Mouse (Mus musculus): Measurements from ENCODE around the gene Cdkl2. TPM values are rescaled to one million over a fixed set of nuclear protein-coding genes. Genes with fewer than 3 reads are reported as not detected.
A peak's percentile ranks its signal among the peaks of the same experiment; 100 is the strongest.

The Cdkl2 gene
- 10 to 100 TPM; 67.0 to 67.3 TPM for total RNA-seq (2021)
- long read RNA-seq, experiment 1, full-length matches to known transcripts: 10 of 23 reads
- long read RNA-seq, experiment 1, partial matches to known transcripts: 6 of 23 reads
- long read RNA-seq, experiment 1, other reads (novel, unspliced or antisense): 7 of 23 reads
- long read RNA-seq, experiment 2, full-length matches to known transcripts: 13 of 26 reads
- long read RNA-seq, experiment 2, partial matches to known transcripts: 5 of 26 reads
- long read RNA-seq, experiment 2, other reads (novel, unspliced or antisense): 8 of 26 reads

- DNase-seq (ENCODE audit: low spot score in 2 of 2): no peak
Observed at GRCm38 (mm10) chr5:92043783-92044182, at the start of gene Cdkl2. Gene Cdkl2 (minus strand): TSS chr5:92043883.

GRCm38 (mm10) chr5:92087469-92087868 is 43.8 kb upstream of the Cdkl2 start:
- DNase-seq (ENCODE audit: low spot score in 2 of 2): no peak

- no peak for DNase-seq (ENCODE audit: low spot score in 2 of 2)
Observed at GRCm38 (mm10) chr5:92085821-92086550, 42.3 kb upstream of the Cdkl2 start.

- no peak for DNase-seq (ENCODE audit: low spot score in 2 of 2)
Observed at GRCm38 (mm10) chr5:92085246-92085645, 41.6 kb upstream of the Cdkl2 start.

- peak; percentile 96 to 98 for DNase-seq (ENCODE audit: low spot score in 2 of 2)
Observed at GRCm38 (mm10) chr5:92083417-92084038, 39.8 kb upstream of the Cdkl2 start, which contains the start of gene G3bp2. Gene G3bp2 (minus strand): TSS chr5:92083719.

GRCm38 (mm10) chr5:92082821-92083401 is 39.2 kb upstream of the Cdkl2 start:
- DNase-seq (ENCODE audit: low spot score in 2 of 2): peak; percentile 61 to 74

GRCm38 (mm10) chr5:92081326-92081725 is 37.6 kb upstream of the Cdkl2 start:
- no peak for DNase-seq (ENCODE audit: low spot score in 2 of 2)

- DNase-seq (ENCODE audit: low spot score in 2 of 2): no peak
Observed at GRCm38 (mm10) chr5:92080400-92080799, 36.7 kb upstream of the Cdkl2 start.

GRCm38 (mm10) chr5:92079304-92079703 is 35.6 kb upstream of the Cdkl2 start:
- no peak for DNase-seq (ENCODE audit: low spot score in 2 of 2)

GRCm38 (mm10) chr5:92078751-92079150 is 35.1 kb upstream of the Cdkl2 start:
- DNase-seq (ENCODE audit: low spot score in 2 of 2): no peak

GRCm38 (mm10) chr5:92076273-92076672 is 32.6 kb upstream of the Cdkl2 start:
- no peak for DNase-seq (ENCODE audit: low spot score in 2 of 2)

- no peak for DNase-seq (ENCODE audit: low spot score in 2 of 2)
Observed at GRCm38 (mm10) chr5:92074061-92074460, 30.4 kb upstream of the Cdkl2 start.

GRCm38 (mm10) chr5:92063192-92063591 is 19.5 kb upstream of the Cdkl2 start:
- no peak for DNase-seq (ENCODE audit: low spot score in 2 of 2)

- no peak for DNase-seq (ENCODE audit: low spot score in 2 of 2)
Observed at GRCm38 (mm10) chr5:92052866-92053265, 9.2 kb upstream of the Cdkl2 start.

GRCm38 (mm10) chr5:92050419-92050818 is 6.7 kb upstream of the Cdkl2 start:
- no peak for DNase-seq (ENCODE audit: low spot score in 2 of 2)

GRCm38 (mm10) chr5:92042377-92043348 is 1.0 kb downstream of the Cdkl2 start:
- peak; percentile 95 for DNase-seq (ENCODE audit: low spot score in 2 of 2)

GRCm38 (mm10) chr5:92019960-92020359 is 23.7 kb downstream of the Cdkl2 start:
- no peak for DNase-seq (ENCODE audit: low spot score in 2 of 2)

- DNase-seq (ENCODE audit: low spot score in 2 of 2): no peak
Observed at GRCm38 (mm10) chr5:92011756-92012155, 31.9 kb downstream of the Cdkl2 start.

- no peak for DNase-seq (ENCODE audit: low spot score in 2 of 2)
Observed at GRCm38 (mm10) chr5:92009827-92010226, 33.9 kb downstream of the Cdkl2 start.

GRCm38 (mm10) chr5:92003011-92003410 is 40.7 kb downstream of the Cdkl2 start:
- DNase-seq (ENCODE audit: low spot score in 2 of 2): peak in 1 of 2 experiments; percentile 12

Data from layer of hippocampus, postnatal 14 days (tissue).